Mouse (Mus musculus): ENCODE data around the gene Scgb2b17.
"Not testable (repeated sequence)": the region's sequence is repeated elsewhere in the genome, so short reads cannot be mapped to it uniquely, and the experiment has no call there.

Gene Scgb2b17

GRCm38 (mm10) chr7:33056461-33056860, at the start of gene Scgb2b17:
Gene Scgb2b17, minus strand, starts transcription at chr7:33056561.
- DNase-seq, result not testable (repeated sequence)

GRCm38 (mm10) chr7:33063149-33063548, 6.8 kb upstream of the Scgb2b17 start, which contains the start of gene Scgb1b17:
Gene Scgb1b17, plus strand, starts transcription at chr7:33063449.
- DNase-seq, result not testable (repeated sequence)
